Mouse (Mus musculus) cerebral cortex, adult 2 months (tissue): ENCODE measurements around the gene Bhlha15.

ENCODE experiments used
- WGBS: fragments of 180-500 bp; shearing (Covaris S2); methylation state at CpG from one replicate; pipeline ENCODE4 v1.1.7; 2018; 5-methylcytosine and 5-hydroxymethylcytosine counted together

The Bhlha15 gene

DNA sequence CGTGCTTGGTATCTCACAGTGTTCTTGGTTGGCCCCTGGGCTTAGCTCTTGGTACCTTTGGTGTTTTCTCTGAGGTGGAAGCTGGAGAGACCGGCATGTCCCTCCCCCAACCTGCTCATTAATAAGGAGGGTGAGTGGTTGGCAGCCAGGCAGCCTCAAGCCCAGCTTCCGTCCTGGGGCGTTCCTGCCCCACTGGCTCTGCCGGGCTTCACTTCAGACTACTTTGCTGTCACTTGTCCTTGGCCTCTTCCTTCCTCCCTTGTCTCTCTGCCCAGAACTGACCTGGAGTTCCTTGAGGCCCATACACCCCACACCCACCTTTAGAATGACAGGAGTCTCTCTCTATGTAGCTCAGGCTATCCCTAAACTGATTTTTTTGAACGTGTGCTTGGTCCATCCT is 2.6 kb downstream of the Bhlha15 start:
- WGBS, result 63% methylated on average over 6 of the region's 6 CpGs

DNA sequence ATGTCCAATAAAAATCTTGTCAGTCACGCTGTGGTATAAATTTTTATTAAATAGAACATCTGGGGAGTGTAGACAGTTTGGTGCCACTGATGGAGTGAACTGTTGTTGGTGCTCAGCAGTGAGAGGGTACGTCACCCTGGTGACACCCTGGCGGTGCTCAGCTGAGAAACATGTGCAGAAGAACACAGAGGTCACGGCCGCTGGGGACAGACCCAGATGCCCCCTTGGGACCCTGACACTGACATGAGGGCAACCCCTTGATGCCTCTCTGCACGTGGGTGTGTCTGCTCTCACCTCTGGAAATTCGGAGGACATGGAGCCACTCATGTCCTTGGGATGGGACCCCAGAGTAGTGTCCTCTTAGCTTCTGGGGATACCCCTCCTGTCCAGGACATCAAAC is 4.3 kb downstream of the Bhlha15 start:
- 91% methylated on average over 7 of the region's 7 CpGs for WGBS

DNA sequence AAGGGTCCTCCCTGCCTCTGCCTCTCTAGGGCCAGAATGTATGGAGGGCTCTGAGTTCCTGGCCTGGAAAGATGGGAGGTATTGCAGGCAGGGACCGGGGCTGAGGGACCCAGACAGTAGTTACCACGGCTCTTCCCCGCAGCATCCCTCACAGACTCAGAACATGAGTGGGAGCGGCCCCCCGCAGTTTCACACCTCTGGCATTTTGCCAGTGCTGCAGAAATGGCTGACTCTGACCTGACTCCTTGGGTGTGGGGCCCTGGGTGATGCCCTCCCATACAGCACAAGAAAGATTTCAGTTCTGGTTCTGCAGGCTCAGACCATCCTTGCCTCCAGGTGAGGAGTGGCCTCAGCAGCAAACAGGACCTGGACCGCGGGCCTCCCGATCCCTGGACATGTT is 5.5 kb downstream of the Bhlha15 start:
- WGBS, result 77% methylated on average over 8 of the region's 8 CpGs

DNA sequence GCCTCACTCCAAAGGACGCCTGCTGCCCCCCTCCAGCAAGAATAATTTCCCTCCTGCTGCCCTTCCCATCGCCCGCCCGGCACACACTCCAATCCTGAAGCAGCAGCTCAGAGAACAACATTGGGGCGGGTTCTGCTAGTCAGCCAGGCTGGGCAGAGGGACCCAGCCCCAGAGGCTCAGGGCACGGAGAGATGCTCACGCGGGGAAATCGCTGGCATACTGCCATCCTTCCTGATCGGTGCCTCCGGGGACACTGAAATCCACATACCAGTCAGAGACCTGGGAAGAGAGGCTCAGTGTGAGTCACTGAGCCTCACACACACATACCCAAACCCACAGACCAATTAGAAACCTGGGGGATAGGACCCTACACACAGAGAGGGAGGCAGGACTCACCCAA is 10.5 kb downstream of the Bhlha15 start:
- 57% methylated on average over 11 of the region's 11 CpGs for WGBS

DNA sequence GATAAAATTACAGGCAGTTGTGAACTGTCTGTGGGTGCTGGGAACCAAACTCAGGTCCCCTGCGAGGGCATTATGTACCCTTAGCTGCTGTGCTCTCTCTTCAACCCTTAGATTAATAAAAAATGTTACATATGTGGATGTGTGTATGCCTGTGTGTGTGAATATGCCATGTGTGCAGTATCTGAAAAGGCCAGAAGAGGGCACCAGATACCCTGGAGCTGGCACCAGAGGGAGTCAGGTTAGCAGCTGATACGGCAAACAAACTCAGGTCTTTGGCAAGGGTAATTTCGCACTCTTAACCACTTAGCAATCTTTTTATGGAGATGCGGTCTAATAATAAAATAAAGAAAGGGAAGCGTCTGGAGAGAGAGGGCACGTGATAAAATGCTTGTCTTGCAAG is 12.3 kb downstream of the Bhlha15 start:
- WGBS, result 95% methylated on average over 6 of the region's 6 CpGs

DNA sequence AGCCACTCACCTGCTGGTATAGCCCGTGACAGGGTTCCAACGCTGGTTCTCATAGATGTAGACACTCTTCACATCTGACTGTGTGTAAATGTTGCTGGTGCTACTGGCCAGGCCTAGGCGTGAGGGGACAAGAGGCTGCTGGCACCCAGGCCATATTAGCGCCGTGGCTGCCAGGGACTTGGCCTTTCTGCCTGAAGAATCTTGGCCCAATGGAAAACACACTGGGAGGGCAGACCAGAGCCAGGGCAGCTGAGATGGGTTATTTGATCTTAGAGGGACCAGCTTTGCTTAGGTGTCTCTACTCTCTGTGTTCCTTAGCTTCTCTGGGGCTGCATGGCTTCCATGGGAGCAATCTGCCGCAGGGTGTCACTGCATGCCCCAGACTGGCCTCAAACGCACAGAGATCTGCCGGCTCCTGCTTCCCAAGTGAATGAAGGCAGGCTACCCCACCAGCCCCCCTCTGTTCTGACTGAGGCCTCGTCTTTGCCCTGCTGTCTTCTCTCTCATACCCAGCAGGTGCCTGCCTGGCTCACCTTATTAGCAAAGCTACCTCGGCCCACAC is 13.4 kb downstream of the Bhlha15 start:
- WGBS, result 85% methylated on average over 10 of the region's 10 CpGs

DNA sequence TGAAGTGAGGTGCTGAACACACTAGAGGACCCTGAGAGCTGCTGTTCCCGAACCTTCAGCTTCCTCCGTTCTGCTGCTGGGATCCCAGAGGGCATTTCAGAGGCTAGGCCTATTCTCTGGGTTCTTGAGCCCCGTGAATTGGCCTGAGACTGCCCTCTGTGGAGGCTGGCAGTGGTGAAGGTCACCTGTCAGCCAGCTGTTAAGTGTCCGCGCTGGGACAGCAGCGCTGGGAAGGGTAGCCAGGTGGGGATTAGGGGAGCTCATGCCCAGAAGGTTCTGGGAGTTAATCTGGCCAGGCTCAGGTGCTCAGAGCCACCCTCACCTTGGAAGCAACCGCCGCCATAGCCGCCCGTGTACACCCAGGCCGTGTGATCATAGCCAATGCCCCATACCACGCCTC is 14.2 kb downstream of the Bhlha15 start:
- 95% methylated on average over 12 of the region's 12 CpGs for WGBS

DNA sequence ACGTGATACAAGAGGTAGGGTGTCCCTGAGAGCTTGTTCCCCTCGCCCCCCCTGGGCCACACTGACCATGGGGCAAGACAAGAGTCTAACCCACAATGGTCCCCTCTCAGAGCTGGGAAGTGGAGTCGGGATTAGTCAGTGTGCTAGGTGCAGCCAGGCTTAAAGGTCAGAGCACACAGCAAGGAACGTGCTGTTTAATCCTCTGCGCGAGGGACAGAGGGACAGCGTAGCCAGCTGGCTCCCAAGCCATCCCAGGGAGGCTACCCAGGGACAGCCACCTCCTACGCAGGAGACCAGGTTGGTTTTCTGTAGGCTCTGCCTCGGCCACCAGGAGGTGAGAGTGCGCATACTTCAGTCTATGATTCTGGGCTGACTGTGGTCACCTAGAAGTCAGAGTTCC is 14.8 kb downstream of the Bhlha15 start:
- 74% methylated on average over 10 of the region's 10 CpGs for WGBS

DNA sequence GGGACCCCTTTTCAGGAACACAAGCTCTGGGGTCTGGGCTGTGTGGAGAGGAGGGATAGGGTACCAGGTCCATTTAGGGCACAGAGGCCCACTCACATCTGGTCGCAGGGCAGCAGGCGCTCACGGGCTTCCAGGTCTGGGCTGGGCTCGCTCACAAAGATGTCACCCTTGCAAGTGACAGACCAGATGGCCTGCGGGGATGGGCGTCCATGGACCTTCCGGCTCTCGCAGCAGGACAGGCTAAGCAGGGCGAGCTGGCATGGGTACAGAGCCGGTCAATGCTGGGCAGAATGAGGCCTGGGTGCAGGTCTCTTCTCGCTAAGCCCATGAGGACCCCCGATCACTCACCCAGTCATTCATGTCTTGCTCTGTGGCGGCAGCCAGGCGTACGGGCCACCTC is 16.0 kb downstream of the Bhlha15 start:
- WGBS, result 95% methylated on average over 15 of the region's 15 CpGs

DNA sequence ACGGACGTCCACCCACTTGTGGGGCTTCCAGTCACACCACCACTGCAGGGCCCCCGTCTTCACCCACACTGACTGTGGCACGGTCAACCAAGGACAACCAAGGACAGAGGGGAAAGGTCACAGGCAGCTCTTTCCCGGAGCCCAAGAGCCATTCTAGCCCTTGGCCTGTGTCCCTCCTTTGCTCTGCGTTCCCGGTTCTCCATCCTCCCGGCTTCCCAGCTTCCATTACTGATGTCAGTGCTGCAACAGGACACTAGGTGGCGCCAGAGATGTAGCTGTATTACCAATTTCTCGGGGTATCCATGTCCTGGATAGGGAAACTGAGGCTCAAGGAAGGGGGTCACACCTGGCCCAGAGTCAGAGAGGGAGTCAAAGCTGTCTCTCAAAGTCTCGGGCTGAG is 17.4 kb downstream of the Bhlha15 start:
- WGBS, result 43% methylated on average over 11 of the region's 11 CpGs

DNA sequence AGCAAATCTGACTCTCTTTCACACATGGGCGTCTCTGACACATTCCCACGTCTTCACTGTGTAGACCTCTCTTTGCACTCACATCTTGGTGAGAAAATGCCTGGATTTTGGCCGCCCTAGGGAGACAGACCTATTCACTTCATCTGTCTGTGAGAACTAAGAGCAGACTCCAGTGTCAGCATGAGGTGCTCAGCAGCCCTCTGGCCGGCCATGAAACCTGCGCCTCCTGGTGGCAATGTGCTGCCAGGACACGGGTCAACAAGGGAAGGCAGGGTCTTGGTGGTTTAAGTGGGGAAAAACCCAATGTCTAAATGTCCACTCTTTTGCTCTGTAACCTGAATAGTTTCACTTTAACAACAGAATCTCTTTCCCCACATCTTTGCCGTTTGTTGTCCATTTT is 24.4 kb downstream of the Bhlha15 start:
- WGBS, result 34% methylated on average over 7 of the region's 7 CpGs

DNA sequence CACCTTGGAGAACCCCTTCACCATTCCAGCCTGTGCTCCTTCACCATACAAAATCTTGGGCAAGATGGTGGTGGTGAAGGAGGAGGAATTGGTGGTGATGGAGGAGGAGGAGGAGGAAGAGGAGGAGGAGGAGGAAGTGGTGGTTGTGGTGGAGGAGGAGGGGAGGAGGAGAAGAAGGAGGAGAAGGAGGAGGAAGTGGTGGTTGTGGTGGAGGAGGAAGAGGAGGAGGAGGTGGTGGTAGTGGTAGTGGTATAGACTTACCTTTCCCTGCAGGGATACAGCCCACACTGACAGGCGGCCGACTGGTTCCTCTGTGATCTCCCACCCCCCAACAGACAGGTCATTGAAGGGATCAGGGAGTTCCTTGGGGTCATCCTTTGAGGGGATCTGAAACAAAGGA is 25.9 kb downstream of the Bhlha15 start:
- 93% methylated on average over 2 of the region's 2 CpGs for WGBS

DNA sequence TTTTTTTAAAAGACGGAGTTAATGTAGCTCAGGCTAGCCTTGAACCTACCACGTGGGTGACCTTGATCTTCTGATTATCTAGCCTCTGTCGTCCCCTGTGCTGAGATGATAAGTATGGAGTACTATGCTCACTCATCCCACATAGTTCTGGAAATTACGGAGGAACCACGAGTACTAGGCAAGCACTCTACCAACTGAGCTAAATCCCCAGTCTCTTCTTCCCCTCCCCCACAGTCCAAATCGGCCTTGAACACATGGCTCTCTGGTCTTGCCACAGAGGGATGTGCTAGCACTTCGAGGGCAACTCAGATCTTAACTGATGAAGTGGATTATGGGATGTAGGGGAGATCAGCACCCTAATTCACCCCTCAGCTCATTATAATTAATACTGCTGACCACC is 28.0 kb downstream of the Bhlha15 start:
- WGBS, result 84% methylated on average over 7 of the region's 7 CpGs

DNA sequence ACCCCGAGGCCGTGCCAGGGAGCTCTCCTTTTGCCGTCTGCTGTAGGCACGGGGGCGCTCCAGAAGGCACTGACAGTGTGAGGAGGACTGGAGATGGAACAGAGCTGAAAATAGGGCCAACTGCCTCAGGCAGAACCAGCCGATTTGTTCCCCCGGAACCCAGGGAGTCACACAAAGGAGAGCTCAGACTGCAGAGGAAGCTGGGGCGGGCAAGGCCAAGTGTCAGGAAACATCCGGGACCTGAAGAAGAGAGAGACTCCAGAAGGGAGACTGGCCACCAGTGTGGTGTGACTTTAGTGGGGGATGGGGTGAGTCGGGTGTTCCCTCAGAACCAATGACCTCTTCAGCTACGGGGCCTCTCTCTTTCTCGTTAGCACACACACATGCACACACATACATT is 29.2 kb downstream of the Bhlha15 start:
- 51% methylated on average over 12 of the region's 12 CpGs for WGBS

DNA sequence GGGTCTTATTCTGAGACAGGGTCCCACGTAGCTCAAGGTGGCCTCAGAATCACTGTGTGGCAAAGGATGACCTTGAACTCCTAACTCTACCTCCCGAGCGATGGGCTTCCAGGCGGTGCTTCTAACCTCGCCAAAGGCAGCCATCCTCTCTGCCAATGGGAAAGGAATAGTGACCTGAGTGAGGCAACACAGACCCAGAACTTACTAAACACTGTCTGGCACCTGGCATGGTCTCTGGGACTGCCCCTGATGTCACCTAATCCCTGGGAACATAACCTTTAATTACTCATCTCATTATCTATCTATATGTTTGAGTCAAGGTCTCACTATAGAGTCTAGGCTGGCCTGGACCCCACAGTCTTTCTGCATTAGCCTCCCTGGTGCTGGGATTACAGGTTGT is 29.9 kb downstream of the Bhlha15 start:
- 90% methylated on average over 5 of the region's 5 CpGs for WGBS

DNA sequence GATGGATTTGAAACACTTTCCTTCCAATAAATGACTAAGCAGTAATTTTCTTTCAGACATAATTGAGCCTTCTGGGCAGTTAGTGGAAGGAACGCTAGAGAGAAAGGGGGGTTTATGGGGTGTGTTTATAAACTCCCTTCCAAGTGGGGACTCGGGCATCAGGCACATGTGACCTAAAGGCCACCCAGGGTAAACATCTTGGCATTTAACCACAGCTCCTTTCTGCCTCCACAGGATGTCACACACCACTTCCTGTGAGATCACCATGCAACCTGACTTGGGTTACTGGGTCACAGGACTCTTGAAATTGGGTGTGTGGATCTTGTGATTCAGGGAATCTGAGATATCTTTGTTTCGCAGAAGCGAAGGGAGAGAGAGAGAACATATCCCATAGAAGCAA is 31.2 kb downstream of the Bhlha15 start:
- WGBS, result 58% methylated on average over 4 of the region's 4 CpGs

DNA sequence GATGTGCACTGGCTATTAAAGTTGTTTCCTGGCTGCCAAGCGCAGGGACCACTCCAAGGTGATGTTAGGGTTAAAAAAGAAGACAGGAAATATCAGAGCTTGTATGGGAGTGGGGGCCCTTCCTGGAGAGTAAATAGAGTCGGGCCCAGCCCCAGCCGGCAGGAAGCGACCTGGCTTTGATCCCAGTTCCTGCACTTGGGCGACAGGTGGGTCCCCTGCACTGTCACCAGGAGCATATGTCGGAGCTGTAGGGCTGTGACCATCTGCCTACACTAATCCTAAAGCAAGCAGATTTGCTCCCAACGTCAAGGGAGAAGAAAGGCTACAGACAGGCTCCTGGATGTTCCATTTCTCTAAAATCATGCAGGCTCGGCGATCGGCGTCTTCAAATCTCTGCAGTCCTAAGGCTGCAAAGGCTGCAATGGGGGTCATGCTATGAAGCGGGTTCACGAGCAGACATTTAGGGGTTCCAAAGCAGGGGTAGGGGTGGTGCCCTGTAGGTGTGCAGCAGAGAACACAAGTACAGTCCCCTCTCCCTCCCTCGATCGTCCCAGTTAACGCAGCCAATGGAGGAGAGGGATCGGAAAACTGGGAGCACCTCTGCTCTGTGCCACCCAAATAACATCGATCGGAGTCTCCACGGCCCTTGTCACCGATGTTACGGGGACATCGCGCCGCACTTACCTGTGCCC is 32.9 kb downstream of the Bhlha15 start:
- WGBS, result under 1% methylated on average over 25 of the region's 25 CpGs

DNA sequence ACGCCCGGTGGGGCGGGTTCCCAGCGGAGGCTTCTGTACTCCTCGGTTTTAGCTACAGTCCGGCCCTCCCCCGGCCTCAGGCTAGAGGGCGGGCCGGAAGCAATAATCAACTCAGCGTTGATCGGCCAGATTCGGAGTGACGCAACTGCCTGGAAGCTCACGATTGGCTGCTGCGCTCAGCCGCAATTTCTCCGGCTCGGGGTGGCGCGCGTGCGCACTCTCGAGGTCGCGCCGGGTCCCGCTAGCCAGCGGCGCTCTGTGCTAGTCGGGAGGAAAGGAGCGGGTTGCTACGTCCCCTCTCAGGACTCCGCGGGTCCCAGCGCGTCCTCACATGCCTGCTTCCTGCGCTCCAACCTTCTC is 33.4 kb downstream of the Bhlha15 start, which contains the start of gene Tecpr1:
Tecpr1 (minus strand) TSS at position 113 of the 360 bp plus-strand sequence.
- WGBS, result 0% methylated on average over 37 of the region's 37 CpGs

DNA sequence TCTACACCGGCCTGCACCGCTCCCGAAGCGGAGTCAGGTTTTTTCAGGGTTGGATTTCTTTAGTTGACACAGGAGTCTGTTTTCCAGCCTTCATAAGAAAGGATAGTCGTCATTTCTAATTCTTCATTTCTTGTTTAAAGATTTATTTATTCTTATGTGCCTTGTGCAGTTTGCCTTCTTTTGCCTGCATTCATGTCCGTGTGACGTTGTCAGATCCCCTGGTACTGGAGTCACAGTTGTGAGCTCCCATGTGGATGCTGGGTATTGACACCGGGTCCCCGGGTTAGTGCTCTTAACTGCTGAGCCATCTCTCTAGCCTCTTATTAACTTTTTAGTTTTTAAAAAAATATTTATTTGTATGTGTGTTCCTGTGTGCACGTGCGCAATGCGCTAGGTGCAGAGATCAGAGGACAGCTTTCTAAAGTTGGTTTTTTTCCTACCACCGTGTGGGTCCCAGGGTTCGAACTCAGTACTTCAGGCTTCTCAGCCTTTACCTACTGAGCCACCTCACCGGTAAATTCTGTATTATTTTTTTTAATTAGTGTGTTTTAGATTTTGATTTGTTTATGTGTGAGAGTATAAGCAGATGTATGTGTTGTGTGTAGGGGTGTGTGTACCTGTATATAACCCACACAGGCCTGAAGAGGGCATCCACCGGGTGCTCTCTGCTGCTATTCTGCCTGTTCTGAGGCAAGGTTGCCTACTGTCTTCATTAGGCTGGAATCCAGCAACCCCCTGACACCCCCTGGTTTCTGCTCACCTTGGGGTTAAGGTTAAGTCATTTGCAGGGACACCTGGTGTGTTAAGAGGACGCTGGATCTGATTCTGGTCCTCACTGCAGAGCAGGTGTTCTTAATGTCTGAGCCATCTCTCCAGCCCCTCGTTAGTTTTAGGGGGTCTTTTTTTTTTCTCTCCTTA is 34.1 kb downstream of the Bhlha15 start:
- 21% methylated on average over 18 of the region's 18 CpGs for WGBS

DNA sequence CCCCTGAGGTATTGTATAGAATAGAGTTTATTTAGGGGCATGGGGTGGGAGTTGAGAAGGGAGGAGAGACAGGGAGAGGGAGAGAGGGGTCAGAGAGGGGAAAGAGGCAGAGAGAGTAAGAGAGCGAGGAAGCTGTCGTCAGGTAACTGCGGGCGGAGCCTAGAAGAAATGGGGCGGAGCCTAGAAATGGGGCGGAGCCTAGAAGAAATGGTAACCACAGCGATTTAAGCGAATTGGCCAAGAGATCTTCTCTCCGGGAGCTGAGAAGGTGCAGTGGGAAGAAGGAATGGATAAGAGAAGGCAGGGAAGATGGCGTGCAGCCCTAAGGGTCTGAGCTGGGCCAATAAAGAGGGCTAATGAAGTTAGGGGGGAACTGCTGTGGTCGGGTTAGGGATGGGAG is 36.1 kb downstream of the Bhlha15 start:
- 38% methylated on average over 11 of the region's 11 CpGs for WGBS

DNA sequence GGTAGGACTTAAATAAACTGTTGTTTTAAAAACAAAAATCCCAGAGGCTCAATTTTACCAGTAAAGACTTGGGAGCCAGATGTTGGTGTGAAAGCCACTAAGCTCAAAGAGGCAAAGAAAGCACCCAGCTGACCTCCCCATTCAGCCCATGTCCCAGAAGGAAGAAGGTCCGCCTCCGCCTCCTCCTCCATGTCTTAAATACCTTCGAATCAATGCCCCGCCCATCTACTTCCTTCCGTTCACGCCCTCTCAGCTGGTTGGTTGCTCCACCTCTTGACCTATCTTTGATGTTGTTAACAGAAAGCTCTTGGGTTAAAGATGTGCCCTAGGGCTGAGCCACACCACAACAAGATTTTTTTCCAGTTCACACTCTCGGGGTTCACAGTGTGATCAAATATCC is 40.1 kb downstream of the Bhlha15 start:
- 91% methylated on average over 7 of the region's 7 CpGs for WGBS

DNA sequence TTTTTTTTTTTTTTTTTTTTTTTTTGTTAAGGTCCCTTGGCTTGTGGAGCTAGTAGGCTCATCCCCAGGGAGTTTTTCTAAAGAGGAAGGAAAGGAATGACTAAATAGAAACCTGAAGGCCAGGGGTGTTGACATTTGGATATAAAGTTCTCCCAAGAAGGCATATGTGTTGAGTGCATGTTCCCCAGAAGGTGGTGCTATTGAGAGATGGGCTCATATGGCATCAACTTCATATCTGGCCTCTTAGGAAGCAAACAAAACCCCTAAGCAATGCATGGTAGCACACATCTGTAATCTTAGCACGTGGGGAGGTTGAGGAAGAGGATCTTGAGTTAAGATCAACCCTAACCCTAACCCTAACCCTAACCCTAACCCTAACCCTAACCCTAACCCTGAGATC is 41.3 kb downstream of the Bhlha15 start:
- 73% methylated on average over 1 of the region's 1 CpGs for WGBS

DNA sequence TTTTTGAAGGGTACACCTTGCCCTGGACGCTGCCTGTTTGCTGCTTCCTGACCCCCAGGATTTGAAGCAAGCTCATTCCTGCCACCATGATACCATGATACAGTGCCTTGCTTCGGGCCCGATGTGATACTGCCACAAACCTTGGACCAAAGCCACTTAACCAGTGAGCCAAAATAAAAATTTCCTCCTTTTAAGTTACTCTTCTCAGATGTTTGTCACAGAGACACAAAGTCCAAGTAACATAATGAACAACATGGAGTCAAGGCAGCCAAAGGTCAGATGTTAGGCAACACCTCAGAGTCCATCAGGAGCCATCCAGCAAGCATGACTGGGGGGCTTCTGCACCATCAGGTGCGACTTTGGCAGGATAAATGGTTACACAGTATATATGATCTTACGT is 42.4 kb downstream of the Bhlha15 start:
- 82% methylated on average over 5 of the region's 5 CpGs for WGBS
